Mouse (Mus musculus) forebrain, embryonic 16.5 days (tissue): Measurements from ENCODE around the gene Olfr766-ps1. TPM values are rescaled to one million over a fixed set of nuclear protein-coding genes. Genes with fewer than 3 reads are reported as not detected.
"Not testable (repeated sequence)": the region's sequence is repeated elsewhere in the genome, so short reads cannot be mapped to it uniquely, and the experiment has no call there.

Experiments used
- ATAC-seq: fragments of 200-750 bp; cut with Nextera tagmentation; 2 replicates; pipeline ENCODE4 v1.8.0; 2017; ENCODE audit warnings: mild to moderate bottlenecking, moderate library complexity
- H3K27ac ChIP-seq: fragments of 300-500 bp; sonication (generic); 2 replicates; pipeline ENCODE4 v1.5.1; 2014; ENCODE audit warnings: low read length, control low read depth
- H3K27me3 ChIP-seq: fragments of 300-500 bp; sonication (generic); replicated peaks from 2 replicates; pipeline ENCODE4 v1.6.1; 2014; ENCODE audit warnings: low read length; ENCODE audit not compliant: control insufficient read depth, insufficient read depth
- H3K36me3 ChIP-seq: fragments of 300-500 bp; sonication (generic); 2 replicates; pipeline ENCODE4 v1.6.1; 2014; ENCODE audit not compliant: control insufficient read depth, insufficient read depth
- H3K4me1 ChIP-seq: fragments of 300-500 bp; sonication (generic); replicated peaks from 2 replicates; pipeline ENCODE4 v1.6.1; 2014; ENCODE audit warnings: low read length; ENCODE audit not compliant: control insufficient read depth, insufficient read depth
- H3K4me2 ChIP-seq: fragments of 300-500 bp; sonication (generic); 2 replicates; pipeline ENCODE4 v1.6.1; 2014; ENCODE audit warnings: mild to moderate bottlenecking, low read length, control low read depth
- H3K4me3 ChIP-seq: fragments of 300-500 bp; sonication (generic); replicated peaks from 2 replicates; pipeline ENCODE4 v1.5.1; 2014; ENCODE audit warnings: mild to moderate bottlenecking, low read length, control low read depth
- H3K9ac ChIP-seq: fragments of 300-500 bp; sonication (generic); replicated peaks from 2 replicates; pipeline ENCODE4 v1.6.1; 2014; ENCODE audit warnings: low read depth, low read length, control low read depth
- H3K9me3 ChIP-seq: fragments of 300-500 bp; sonication (generic); 2 replicates; pipeline ENCODE4 v1.6.1; 2016; ENCODE audit warnings: low read length; ENCODE audit not compliant: control insufficient read depth
- WGBS: fragments of 180-500 bp; shearing (Covaris S2); extraction: QIAGEN DNeasy Blood & Tissue Kit; methylation state at CpG from one replicate; pipeline ENCODE4 v1.1.7; 2014; 5-methylcytosine and 5-hydroxymethylcytosine counted together
- polyA plus RNA-seq: library from polyadenylated mRNA; unstranded; fragments of >200 nt; fragmentation: Nextera tagmentation; extraction: Ambion mirVana; gene quantifications from 2 replicates; pipeline ENCODE4 v1.2.1, GENCODE M21; 2015

Gene Olfr766-ps1
- polyA plus RNA-seq = not detected in 2 replicates

- no peaks in the 10 kb centered on the region for H3K36me3 ChIP-seq
- no peak for ATAC-seq
- no peak within 1 kb of the TSS for H3K4me3 ChIP-seq
- H3K9me3 ChIP-seq = no peaks in the 10 kb centered on the region
- no peak within 1 kb of the TSS for H3K4me2 ChIP-seq
- H3K9ac ChIP-seq = no peak within 1 kb of the TSS
- H3K4me1 ChIP-seq = no peaks in the 10 kb centered on the region
- no peak within 1 kb of the TSS for H3K27ac ChIP-seq
- 46% methylated on average over 2 of the region's 2 CpGs for WGBS
- no peaks in the 10 kb centered on the region for H3K27me3 ChIP-seq
Measured at GRCm38 (mm10) chr10:129068877-129069276, at the start of gene Olfr766-ps1. TSS of gene Olfr766-ps1 (minus strand) at chr10:129068977.

GRCm38 (mm10) chr10:129117761-129118160, 49.0 kb upstream of the Olfr766-ps1 start, which contains the start of gene Olfr769:
TSS of gene Olfr769 (minus strand) at chr10:129117861.
- Histone ChIP-seq H3K4me1 (no peaks in the 10 kb centered on the region), H3K27me3 (no peaks in the 10 kb centered on the region), H3K4me2 (no peak within 1 kb of the TSS), H3K9ac (no peak within 1 kb of the TSS), H3K4me3 (no peak within 1 kb of the TSS), H3K27ac (no peak within 1 kb of the TSS), H3K36me3 (no peaks in the 10 kb centered on the region), H3K9me3 (no peaks in the 10 kb centered on the region)
- no peak for ATAC-seq
- WGBS = 80% methylated on average over 2 of the region's 2 CpGs

- Histone ChIP-seq H3K4me2 (no peak overlapping the region), H3K9me3 (no peaks in the 10 kb centered on the region), H3K9ac (no peak overlapping the region), H3K36me3 (no peaks in the 10 kb centered on the region), H3K27ac (no peak overlapping the region), H3K4me1 (no peaks in the 10 kb centered on the region), H3K27me3 (no peaks in the 10 kb centered on the region), H3K4me3 (no peak overlapping the region)
- WGBS = 91% methylated on average over 3 of the region's 3 CpGs
- no peak for ATAC-seq
Measured at GRCm38 (mm10) chr10:129115146-129115545, 46.4 kb upstream of the Olfr766-ps1 start.

- H3K4me1 ChIP-seq = no peaks in the 10 kb centered on the region
- no peaks in the 10 kb centered on the region for H3K9me3 ChIP-seq
- no peak for ATAC-seq
- H3K9ac ChIP-seq = no peak overlapping the region
- no peak overlapping the region for H3K27ac ChIP-seq
- no peak overlapping the region for H3K4me2 ChIP-seq
- H3K27me3 ChIP-seq = no peaks in the 10 kb centered on the region
- WGBS = 50% methylated on average over 3 of the region's 3 CpGs
- H3K4me3 ChIP-seq = no peak overlapping the region
- H3K36me3 ChIP-seq = no peaks in the 10 kb centered on the region
Measured at GRCm38 (mm10) chr10:129101231-129101630, 32.5 kb upstream of the Olfr766-ps1 start.

GRCm38 (mm10) chr10:129099275-129099674, 30.5 kb upstream of the Olfr766-ps1 start, which contains the start of gene Olfr768:
TSS of gene Olfr768 (minus strand) at chr10:129099375.
- ATAC-seq = no peak
- H3K9me3 ChIP-seq = no peaks in the 10 kb centered on the region
- no peak within 1 kb of the TSS for H3K27ac ChIP-seq
- no peaks in the 10 kb centered on the region for H3K4me1 ChIP-seq
- no peak within 1 kb of the TSS for H3K9ac ChIP-seq
- no peak within 1 kb of the TSS for H3K4me2 ChIP-seq
- no peaks in the 10 kb centered on the region for H3K27me3 ChIP-seq
- no peaks in the 10 kb centered on the region for H3K36me3 ChIP-seq
- 82% methylated on average over 1 of the region's 1 CpGs for WGBS
- no peak within 1 kb of the TSS for H3K4me3 ChIP-seq

DNA sequence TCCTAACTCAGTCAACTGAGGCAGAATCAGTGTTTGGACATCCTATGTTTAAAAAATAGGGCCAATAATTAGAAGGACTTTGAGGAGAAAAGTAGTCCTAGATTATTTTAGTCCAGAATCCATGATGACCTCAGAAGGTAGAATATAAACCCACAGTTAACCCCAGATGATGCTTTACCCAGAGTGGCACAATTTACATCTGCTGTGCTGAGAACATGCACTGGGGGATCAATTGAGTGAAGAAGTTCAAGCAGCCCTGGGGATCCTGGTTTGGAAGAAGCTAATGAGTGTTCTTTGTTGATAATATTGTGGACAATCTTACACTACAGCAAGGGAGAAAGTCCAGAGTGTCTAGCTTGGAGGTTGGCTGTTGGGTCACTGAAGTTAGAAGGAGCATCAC, 14.0 kb upstream of the Olfr766-ps1 start, which contains the start of gene Olfr767:
Gene Olfr767, minus strand, starts transcription at position 101 of the 400 bp plus-strand sequence.
- not testable (repeated sequence) for H3K9me3 ChIP-seq, H3K27me3 ChIP-seq, H3K9ac ChIP-seq, H3K4me1 ChIP-seq, H3K27ac ChIP-seq, H3K36me3 ChIP-seq, H3K4me2 ChIP-seq, ATAC-seq, H3K4me3 ChIP-seq

GRCm38 (mm10) chr10:129049898-129050297, 18.9 kb downstream of the Olfr766-ps1 start, which contains the start of gene Olfr765:
TSS of gene Olfr765 (minus strand) at chr10:129049998.
- H3K4me3 ChIP-seq, H3K4me2 ChIP-seq, H3K27me3 ChIP-seq, H3K4me1 ChIP-seq, H3K9me3 ChIP-seq, H3K9ac ChIP-seq, H3K27ac ChIP-seq, H3K36me3 ChIP-seq, ATAC-seq: not testable (repeated sequence)

DNA sequence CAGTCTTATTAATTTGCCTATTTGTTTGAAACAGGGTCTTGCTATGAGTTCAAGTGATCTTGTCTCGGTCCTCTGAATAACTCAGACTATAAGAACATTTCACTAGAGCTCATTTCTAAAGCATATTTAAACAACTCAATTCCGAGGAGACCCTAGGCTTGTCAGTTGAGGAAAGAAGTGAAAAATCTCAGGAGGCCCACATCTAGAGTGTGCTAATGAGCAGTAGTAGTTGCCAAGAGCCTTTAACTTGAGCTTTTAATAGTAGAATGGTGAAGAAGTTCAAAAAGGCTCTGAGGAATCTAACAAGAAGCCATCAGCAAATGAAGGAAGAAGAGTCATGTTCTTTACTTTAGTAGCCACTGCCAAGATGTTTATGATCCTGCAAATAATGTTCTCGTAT, 29.0 kb downstream of the Olfr766-ps1 start, which contains the start of gene Olfr764-ps1:
Gene Olfr764-ps1, minus strand, starts transcription at position 101 of the 400 bp plus-strand sequence.
- Histone ChIP-seq H3K4me1 (no peaks in the 10 kb centered on the region), H3K36me3 (no peaks in the 10 kb centered on the region), H3K4me2 (no peak within 1 kb of the TSS), H3K4me3 (no peak within 1 kb of the TSS), H3K27me3 (no peaks in the 10 kb centered on the region), H3K27ac (no peak within 1 kb of the TSS), H3K9ac (no peak within 1 kb of the TSS), H3K9me3 (no peaks in the 10 kb centered on the region)
- 80% methylated on average over 3 of the region's 3 CpGs for WGBS
- no peak for ATAC-seq

GRCm38 (mm10) chr10:129028343-129028742, 40.4 kb downstream of the Olfr766-ps1 start:
- Histone ChIP-seq H3K9me3 (no peaks in the 10 kb centered on the region), H3K4me1 (no peaks in the 10 kb centered on the region), H3K4me2 (no peak overlapping the region), H3K36me3 (no peaks in the 10 kb centered on the region), H3K4me3 (no peak overlapping the region), H3K9ac (no peak overlapping the region), H3K27ac (no peak overlapping the region), H3K27me3 (no peaks in the 10 kb centered on the region)
- no peak for ATAC-seq
- WGBS = 86% methylated on average over 2 of the region's 2 CpGs
